Mouse (Mus musculus) cerebellum, adult 9-10 months (tissue): Measurements from ENCODE around the gene Olfr1410.
A peak's percentile ranks its signal among the peaks of the same experiment; 100 is the strongest.

Experiments used
- DNase-seq: peaks from one replicate; pipeline ENCODE4 v3.0.0; 2022

Olfr1410 gene

DNA sequence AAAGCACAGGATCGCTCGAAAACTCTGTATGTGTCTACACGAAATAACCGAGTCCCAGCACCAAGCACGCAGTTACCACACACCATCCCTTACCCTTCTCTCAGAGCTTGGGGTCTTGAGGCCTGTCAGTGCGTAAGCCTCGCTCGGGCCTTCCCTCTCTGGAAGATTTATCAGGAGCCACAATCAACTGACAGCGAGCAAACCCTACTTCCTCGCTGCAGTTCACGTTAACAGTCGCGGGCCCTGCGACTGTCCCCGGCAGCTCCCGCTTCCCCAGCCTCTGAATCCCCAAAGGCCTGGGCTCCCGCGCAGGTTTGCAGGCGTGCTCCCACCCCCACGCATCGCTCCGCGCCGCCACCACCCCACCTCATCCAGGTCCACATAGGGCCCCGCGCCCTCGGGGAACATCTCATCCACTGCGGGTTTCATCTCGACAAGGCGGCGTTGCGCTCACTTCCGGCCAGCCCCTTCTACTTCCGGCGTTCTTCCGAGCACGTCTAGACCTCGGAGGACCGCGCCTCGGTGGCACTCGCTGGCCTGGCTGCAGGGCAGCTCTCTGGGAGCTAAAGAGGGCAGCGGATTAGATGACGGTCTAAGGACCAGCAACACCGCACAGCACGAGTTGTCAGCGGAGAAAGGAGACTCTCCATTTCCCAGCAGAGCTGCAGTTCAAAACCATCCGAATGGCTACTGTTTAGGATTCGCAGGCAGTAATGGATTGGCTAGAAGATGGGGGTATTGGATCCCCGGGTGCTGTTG lies 36.1 kb downstream of the Olfr1410 start, which contains the start of gene Cops9:
TSS of gene Cops9 (minus strand) at position 472 of the 759 bp plus-strand sequence.
- DNase-seq, result peak; percentile 91

DNA sequence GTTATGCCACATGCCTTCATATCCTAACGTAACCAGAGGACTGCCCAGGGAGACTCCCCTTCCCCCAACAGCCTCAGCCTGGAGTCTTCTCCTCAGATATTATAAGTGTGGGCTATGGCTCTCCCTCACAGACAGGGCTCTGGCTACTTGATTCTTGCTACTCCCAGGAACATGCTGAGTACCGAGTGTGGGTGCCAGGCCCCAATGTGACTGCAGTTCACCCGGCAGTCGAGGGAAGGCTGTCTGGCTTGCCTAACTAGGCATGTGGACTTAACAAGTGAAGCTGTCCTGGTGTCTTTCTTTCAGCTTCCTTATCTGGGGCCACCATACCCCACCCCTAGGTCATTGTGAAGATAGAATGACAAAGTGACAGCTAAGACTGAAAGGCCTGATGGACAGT lies 38.1 kb downstream of the Olfr1410 start:
- DNase-seq, result no peak

DNA sequence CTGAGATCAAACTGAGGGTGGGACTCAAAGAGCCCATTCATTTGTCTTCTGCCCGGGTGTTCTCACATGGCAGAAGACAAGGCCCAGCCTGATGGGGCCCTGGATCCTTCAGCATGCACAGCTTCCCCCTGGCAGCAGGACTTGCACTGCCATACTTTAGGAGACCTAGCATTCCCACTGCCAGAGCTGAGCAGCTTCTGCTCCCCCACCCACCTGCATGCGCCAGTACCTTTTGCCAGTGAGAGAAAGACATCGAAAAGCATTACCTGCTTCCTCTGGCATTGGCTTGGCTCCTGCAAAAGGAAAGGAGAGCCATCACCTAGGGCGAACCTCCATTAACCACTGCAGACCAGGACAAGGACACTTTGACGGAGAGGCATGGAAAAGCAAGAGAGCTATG lies 39.3 kb downstream of the Olfr1410 start:
- DNase-seq, result no peak

DNA sequence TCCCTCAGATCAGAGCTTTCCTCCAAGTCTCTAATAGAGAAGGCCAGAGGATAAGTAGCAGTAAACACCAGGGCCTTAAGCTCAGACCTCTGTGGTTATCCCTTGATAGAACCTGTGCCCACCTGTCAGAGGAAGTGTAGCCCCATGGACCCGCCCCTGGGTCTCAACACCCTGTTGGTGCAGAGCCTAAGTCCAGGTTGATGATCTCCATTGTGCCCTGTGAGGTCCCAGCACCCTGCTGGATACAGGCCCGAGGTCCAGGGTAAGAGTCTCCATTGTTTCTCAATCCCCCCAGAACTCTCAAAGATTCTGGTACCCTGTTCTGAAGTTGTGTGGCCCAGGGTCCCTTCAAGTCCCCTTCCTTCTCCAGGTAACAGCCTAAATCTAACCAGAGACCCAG lies 40.5 kb downstream of the Olfr1410 start:
- DNase-seq, result no peak

DNA sequence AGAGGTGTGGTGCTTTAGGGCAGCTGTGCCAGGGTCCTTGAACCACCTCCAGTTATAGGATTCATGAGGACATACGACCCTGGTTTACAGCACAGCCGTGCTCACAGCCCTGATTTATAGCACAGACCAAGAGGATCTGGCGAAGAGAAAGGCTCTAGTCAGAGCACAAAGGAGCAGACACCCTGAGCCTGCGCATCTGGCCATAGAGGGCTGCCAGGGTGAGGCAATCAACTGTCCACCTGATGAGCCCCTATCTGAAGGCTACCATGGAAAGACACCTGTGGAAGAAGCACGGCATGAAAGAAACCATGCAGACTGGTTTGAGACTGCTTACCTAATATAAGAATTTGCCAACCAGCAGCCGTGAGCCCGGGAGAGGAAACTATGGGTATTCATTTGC lies 41.0 kb downstream of the Olfr1410 start:
- DNase-seq, result no peak

DNA sequence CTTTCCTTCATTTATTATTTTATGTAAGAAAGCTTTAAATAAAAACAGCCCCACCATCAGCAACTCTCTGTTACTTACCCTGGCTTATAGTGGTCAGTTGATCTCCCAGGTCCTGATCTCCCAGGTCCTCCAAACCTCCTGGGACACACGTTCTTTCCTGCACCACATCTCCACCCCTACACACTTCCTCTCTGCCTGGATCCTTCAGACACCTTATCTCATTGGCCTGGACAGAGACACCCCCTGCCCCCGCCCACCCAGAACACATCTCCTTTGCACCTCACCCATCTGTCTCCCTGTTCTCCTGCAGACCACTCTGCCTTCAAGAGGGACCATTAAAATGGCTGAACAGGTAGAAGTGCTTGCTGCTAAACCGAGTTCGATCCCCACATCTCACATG lies 41.4 kb downstream of the Olfr1410 start:
- no peak for DNase-seq

DNA sequence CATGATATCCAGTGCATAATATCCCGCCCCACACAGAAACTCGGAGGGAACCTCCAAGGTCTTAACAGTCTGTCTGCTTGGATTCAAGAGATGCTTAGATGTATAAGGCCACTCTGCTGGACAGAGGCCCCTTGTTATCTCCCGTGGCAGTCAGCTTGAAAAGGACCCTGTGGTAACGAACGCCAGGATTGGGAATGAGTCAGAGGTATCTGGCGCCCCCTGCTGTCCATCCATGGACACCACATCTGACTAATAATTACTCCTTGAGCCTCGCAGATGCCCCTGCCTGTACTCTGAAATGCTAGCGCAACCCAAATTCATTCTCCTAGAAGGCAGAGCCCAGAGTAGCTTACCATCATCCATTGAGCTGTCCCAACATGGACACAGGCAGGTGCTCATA lies 42.2 kb downstream of the Olfr1410 start:
- peak; percentile 74 for DNase-seq

DNA sequence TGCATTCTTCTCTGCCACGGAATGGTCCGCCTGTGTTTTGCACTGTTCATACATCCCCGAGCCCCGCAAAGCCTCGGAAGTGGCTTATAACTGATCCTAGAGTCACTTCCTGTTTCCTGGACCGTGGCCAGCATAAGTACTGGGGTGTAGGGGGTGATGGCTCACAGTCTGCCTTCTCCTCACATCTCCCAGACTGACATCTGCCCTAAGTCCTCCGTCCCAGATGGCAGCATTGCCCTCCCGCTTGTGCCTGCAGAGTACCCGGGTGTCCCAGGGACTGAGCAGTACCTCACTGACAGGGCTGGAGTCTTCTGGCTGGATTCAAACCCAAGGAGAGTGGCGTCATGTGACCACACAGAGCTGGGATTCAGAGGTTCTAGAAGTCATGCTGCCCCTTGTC lies 42.6 kb downstream of the Olfr1410 start:
- DNase-seq, result no peak

DNA sequence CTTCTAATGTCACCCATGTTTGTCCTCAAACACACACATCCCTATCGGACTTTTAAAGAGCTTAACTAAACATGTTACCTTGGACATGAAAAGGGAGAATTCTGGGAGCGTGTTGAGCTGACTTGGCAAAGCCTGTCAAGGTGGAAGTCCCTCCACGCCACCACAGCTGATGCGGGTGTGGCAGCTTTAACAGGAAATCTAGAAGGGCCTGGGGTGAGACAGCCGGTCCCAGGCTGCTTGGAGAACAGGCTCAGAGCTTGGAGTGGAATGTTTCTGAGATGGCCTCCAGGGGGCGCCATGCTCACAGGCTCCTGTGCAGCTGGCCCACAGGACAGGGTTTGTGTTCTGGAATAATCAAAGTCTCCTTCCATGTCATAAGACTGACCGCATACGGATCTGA lies 43.1 kb downstream of the Olfr1410 start, which contains the start of gene Otos:
TSS of gene Otos (minus strand) at position 169 of the 400 bp plus-strand sequence.
- DNase-seq, result peak; percentile 76

DNA sequence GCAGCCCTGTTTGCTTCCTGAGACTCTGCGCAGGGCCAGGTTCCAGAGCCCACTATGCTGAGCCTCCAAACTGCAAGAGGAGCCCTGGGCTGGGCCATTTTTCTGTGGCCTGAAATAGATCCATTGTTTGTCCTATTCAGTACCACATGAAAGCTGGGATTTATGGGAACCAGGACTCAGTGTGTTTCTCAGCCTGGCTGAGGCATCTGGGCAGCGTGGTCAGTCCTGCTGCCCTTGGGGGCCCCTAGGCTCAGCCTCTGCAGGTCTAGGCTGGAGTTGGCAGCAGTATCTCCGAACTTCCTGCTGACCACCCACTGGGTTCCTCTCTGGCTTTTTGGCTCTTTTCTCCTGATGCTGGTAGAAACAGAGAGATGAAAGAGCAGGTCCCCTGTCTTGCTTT lies 45.9 kb downstream of the Olfr1410 start:
- DNase-seq, result no peak

DNA sequence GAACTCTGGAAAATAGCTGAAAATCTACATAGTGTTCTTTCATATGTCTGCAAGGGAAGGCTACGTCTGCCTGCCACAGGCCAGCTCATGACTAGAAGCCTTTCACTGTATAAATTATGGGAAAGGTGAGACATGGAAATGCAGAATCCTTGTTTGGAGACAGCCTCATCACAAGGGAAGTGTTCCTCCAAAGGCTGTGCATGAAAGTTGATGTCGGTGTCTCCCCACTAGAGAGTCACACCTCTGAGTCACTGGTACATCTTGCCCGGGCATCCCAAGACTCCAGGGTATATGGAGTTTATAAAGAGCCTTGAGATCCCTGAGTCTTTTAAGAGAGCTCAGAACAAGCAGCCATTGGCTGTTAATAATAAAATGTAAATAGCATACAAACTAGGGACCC lies 47.6 kb downstream of the Olfr1410 start:
- DNase-seq, result no peak

DNA sequence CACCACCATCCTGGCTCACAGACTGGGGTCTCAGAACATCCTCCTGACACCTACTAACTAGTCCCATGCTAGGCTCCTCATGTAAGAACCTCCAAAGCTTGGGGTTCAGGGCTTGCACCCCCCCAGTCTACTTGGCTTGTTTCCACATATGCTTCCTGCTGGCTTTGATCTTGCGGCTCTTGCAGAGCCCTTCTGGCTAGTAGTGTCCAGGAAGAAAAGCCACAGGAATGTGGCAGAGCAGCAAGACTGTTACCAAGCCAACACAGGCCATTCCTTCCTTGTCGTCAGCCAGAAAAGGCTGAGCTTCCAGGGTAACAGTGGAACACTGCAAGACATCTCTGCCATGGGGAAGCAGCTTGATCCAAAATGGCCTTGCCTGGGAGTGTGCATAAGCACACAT lies 49.1 kb downstream of the Olfr1410 start:
- no peak for DNase-seq

DNA sequence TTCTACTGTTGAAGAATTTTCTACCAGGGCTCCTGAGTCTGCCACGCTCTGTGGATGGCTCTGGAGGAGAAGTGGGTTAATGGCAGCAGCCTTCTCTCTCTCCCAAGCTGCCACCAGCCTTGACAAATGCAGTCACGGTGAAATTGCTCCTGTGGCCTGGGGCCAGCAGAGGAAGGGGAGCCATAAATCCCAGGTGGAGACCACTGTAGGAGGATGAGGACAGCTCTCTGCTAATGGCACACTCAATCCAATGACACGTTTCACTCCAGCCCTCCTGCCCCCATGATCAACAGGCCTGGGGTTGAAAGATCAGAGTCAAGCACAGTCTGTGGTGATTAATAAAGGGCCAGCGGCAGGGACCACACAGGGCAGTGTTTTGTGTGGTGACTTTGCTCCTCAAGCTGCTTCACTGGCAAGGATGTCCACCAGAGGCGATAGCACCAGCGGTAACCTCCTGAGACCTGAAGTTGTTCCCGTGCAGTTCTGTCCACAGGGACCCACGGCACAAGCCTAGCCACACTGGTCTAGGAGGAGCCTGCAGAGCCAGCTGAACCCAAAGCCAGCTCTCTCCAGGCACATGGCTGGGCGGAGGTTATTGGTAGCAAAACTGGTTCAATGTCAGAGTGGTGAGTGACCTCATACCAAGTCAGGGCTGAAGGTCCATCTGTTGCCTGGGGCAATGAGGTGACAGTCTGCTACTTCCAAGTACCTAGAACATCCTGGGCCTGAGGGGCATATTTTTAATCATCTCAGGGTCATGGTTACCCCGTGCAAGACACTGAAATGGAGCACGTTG lies 51.6 kb downstream of the Olfr1410 start:
- DNase-seq, result no peak

DNA sequence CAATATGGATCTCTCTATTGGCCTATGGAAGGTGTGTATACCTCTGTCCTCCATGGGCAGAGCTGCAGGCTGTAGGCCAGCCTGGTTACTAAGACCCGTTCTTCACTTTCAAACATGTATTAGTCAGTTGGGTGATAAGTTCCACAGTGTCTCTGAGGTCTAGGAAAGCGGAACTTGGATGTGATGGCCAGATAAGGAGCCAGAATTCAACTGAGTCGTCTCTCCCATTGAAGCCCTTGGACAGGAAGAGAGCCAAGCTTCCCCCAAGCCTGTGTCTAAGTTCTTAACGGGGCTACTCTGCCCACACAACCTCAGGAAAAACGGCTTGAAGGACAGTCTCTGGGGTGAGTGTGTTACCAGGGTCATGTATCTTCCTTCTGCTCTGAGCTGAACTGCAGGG lies 53.8 kb downstream of the Olfr1410 start:
- DNase-seq, result no peak
